Mouse (Mus musculus) heart, adult 2 months (tissue): ENCODE data around the gene Ube2o.

Experiments
- CTCF ChIP-seq: fragments of 200-600 bp; IDR thresholded peaks from 2 replicates; pipeline ENCODE4 v1.8.1; 2022; ENCODE audit warnings: antibody characterized with exemption, mild to moderate bottlenecking, moderate library complexity
- POLR2A ChIP-seq: fragments of 200-500 bp; IDR thresholded peaks from 2 replicates; pipeline ENCODE4 v1.6.1; 2011; ENCODE audit warnings: mild to moderate bottlenecking, low read depth, low read length, control low read depth; ENCODE audit not compliant: insufficient read depth

DNA sequence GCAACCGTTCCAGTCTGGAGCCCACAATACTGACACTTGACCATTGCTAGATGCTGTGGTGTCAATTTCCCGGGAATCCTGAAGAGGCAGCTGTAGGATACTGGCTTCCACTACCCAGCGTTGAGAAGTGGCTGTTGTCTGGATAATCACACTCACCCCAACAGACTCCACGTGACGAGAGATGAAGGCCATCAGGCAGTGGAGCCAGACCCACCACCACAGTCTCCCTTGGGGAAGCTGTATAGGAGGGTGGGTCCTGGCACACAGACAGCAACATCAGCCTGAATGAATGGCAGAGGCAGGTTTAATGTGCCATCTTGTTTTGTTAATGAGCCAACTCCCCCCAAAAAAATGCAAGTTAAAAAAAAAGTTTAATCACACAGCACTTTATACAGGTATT lies 43.9 kb downstream of the Ube2o start:
- TF ChIP-seq CTCF (no peak), POLR2A (no peak)
